Mouse (Mus musculus) erythroblast, embryonic 14.5 days (primary cell): ENCODE results near the gene Itgam.

ENCODE experiments used
- GATA1 ChIP-seq: IDR thresholded peaks from 2 replicates; pipeline ENCODE4 v1.6.1; 2012; ENCODE audit warnings: low read length, inconsistent platforms, mixed read lengths
- TAL1 ChIP-seq: IDR thresholded peaks from 3 replicates; pipeline ENCODE4 v1.6.1; 2012; ENCODE audit warnings: low read length, inconsistent platforms, mixed read lengths

GRCm38 (mm10) chr7:128058576-128058975 is 3.9 kb upstream of the Itgam start:
- TF ChIP-seq TAL1 (no peak), GATA1 (no peak)
